Mouse (Mus musculus): ENCODE results near the gene Ppil4. TPM values are rescaled to one million over a fixed set of nuclear protein-coding genes. Genes with fewer than 3 reads are reported as not detected.

Gene Ppil4
- total and polyA plus RNA-seq, 3 experiments: 26.4 to 45.9 (median 41.5) TPM

- Histone ChIP-seq H3K27me3 (replicated peaks) (no peaks in the 10 kb centered on the region), H3K36me3 (replicated peaks in 1 of 2; ENCODE audit: control insufficient read depth in 1 of 2, insufficient read depth in 1 of 2, low read length in 1 of 2) (peaks cover 0 to 23% of the 10 kb centered on the region in 2 experiments), H3K4me3 (replicated peaks in 1 of 3; ENCODE audit: low read depth in 2 of 3, low read length in 2 of 3, poor library complexity in 1 of 3) (peak overlapping the region; percentile 58 to 63 (median 59)), H3K4me2 (ENCODE audit: insufficient read depth, low read depth, poor library complexity, severe bottlenecking) (peak overlapping the region; percentile 93), H3K79me2 (replicated peaks; ENCODE audit: control insufficient read depth, extremely low read depth, insufficient read depth, poor library complexity, severe bottlenecking) (peaks cover 32% of the 10 kb centered on the region), H3K9ac (ENCODE audit: insufficient read depth, low read depth) (peak overlapping the region; percentile 67), H3K9me3 (replicated peaks; ENCODE audit: low read length) (no peaks in the 10 kb centered on the region), H3K4me1 (ENCODE audit: control insufficient read depth in 1 of 2, insufficient read depth in 2 of 2) (peaks cover 30 to 75% of the 10 kb centered on the region in 2 experiments), H3K27ac (ENCODE audit: insufficient read depth, low read depth) (no peak overlapping the region)
- in situ Hi-C loops (cut with MboI; ENCODE audit: low pct_ligation_motif_present, low pct_unique_long_range_greater_than_20kb, low sequenced_read_pairs) (loop anchor here (25.0 kb wide), 1 partner anchor 1122 kb away; no protein-coding TSS in a partner anchor), dilution Hi-C loops (cut with MboI; ENCODE audit: extremely low pct_ligation_motif_present, extremely low pct_unique_long_range_greater_than_20kb, low sequenced_read_pairs) (no loop called here)
- TF ChIP-seq JUN (IDR thresholded peaks at IDR 0.05; ENCODE audit: insufficient read depth, low read depth, low read length) (no peak), TBP (conservative IDR thresholded peaks at IDR 0.05; ENCODE audit: low read depth, low read length) (no peak), MYC (IDR thresholded peaks at IDR 0.05; ENCODE audit: low read depth, low read length) (0 out of 2 replicates have a peak, but pooled peaks have one; percentile 43), ZMIZ1 (IDR thresholded peaks at IDR 0.05; ENCODE audit: low read depth, low read length) (no peak), GABPA (IDR thresholded peaks at IDR 0.05; ENCODE audit: insufficient replicate concordance, low read depth, low read length) (no peak), ETS1 (conservative IDR thresholded peaks at IDR 0.05; ENCODE audit: low read depth, low read length) (no peak), CHD1 (IDR thresholded peaks at IDR 0.05; ENCODE audit: low read depth, low read length) (peak; percentile 91), MAZ (IDR thresholded peaks at IDR 0.05; ENCODE audit: low read depth, low read length) (no peak), EP300 (IDR thresholded peaks at IDR 0.05; ENCODE audit: low read length) (no peak), NRF1 (IDR thresholded peaks at IDR 0.05; ENCODE audit: low read depth, low read length) (no peak), CHD2 (IDR thresholded peaks at IDR 0.05; ENCODE audit: low read length) (no peak), SIN3A (IDR thresholded peaks at IDR 0.05; ENCODE audit: low read length) (no peak; the same call in 1 of the 2 replicates), KAT2A (IDR thresholded peaks at IDR 0.05; ENCODE audit: insufficient replicate concordance, low read length) (no peak), MXI1 (IDR thresholded peaks at IDR 0.05; ENCODE audit: low read depth, low read length) (peak; percentile 36; the same call in 1 of the 2 replicates), ELF1 (IDR thresholded peaks at IDR 0.05; ENCODE audit: low read depth, low read length) (no peak), ZC3H11A (IDR thresholded peaks at IDR 0.05; ENCODE audit: low read depth, low read length) (no peak)
- DNase-seq (ENCODE audit: extremely low read depth): no peak
Measured at GRCm38 (mm10) chr10:7840353-7840733, 47.7 kb downstream of the Ppil4 start.

DNA sequence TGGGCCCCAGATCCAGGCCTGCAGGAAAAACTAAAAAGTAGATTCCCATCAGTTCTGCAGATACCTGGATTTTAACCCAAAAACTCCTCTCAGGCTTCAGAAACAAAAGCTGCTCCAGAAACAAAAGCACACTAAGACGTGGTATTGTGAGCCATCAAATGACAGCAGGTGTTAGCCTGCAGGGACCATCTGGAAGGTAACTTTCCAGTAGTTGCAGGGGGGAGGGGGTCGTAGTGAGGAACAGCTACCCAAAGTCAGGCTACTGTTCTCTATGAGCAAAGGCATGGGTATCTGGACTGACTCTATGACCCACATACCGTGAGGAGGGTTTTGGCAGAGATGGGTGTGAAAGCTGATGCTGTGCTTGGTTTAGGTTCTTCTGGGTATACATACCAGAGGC is 48.1 kb downstream of the Ppil4 start:
- dilution Hi-C loops (cut with MboI; ENCODE audit: extremely low pct_ligation_motif_present, extremely low pct_unique_long_range_greater_than_20kb, low sequenced_read_pairs) (no loop called here), in situ Hi-C loops (cut with MboI; ENCODE audit: low pct_ligation_motif_present, low pct_unique_long_range_greater_than_20kb, low sequenced_read_pairs) (loop anchor here (25.0 kb wide), 1 partner anchor 1122 kb away; no protein-coding TSS in a partner anchor)
- Histone ChIP-seq H3K4me3 (replicated peaks in 1 of 3; ENCODE audit: low read depth in 2 of 3, low read length in 2 of 3, poor library complexity in 1 of 3) (peak overlapping the region; percentile 49 to 63 (median 59)), H3K27me3 (replicated peaks) (no peaks in the 10 kb centered on the region), H3K27ac (ENCODE audit: insufficient read depth, low read depth) (peak overlapping the region; percentile 78), H3K36me3 (replicated peaks in 1 of 2; ENCODE audit: control insufficient read depth in 1 of 2, insufficient read depth in 1 of 2, low read length in 1 of 2) (peaks cover 0 to 23% of the 10 kb centered on the region in 2 experiments), H3K9ac (ENCODE audit: insufficient read depth, low read depth) (peak overlapping the region; percentile 67), H3K4me2 (ENCODE audit: insufficient read depth, low read depth, poor library complexity, severe bottlenecking) (peak overlapping the region; percentile 93), H3K79me2 (replicated peaks; ENCODE audit: control insufficient read depth, extremely low read depth, insufficient read depth, poor library complexity, severe bottlenecking) (peaks cover 33% of the 10 kb centered on the region), H3K4me1 (ENCODE audit: control insufficient read depth in 1 of 2, insufficient read depth in 2 of 2) (peaks cover 26 to 75% of the 10 kb centered on the region in 2 experiments), H3K9me3 (replicated peaks; ENCODE audit: low read length) (no peaks in the 10 kb centered on the region)
- TF ChIP-seq ZNF384 (IDR thresholded peaks at IDR 0.05; ENCODE audit: low read depth, low read length) (no peak), CHD1 (IDR thresholded peaks at IDR 0.05; ENCODE audit: low read depth, low read length) (peak; percentile 79), MAZ (IDR thresholded peaks at IDR 0.05; ENCODE audit: low read depth, low read length) (no peak), HCFC1 (IDR thresholded peaks at IDR 0.05; ENCODE audit: low read depth, low read length) (no peak), RAD21 (IDR thresholded peaks at IDR 0.05; ENCODE audit: low read depth, low read length) (no peak; the same call in 1 of the 2 replicates), MEF2A (IDR thresholded peaks at IDR 0.05; ENCODE audit: borderline replicate concordance, low read depth, low read length) (no peak), PAX5 (IDR thresholded peaks at IDR 0.05; ENCODE audit: low read length) (no peak), TCF12 (IDR thresholded peaks at IDR 0.05; ENCODE audit: low read depth, low read length) (peak; percentile 46; the same call in 1 of the 2 replicates), GABPA (IDR thresholded peaks at IDR 0.05; ENCODE audit: insufficient replicate concordance, low read depth, low read length) (no peak), TBP (conservative IDR thresholded peaks at IDR 0.05; ENCODE audit: low read depth, low read length) (0 out of 2 replicates have a peak, but pooled peaks have one; percentile 38), E2F4 (IDR thresholded peaks at IDR 0.05; ENCODE audit: insufficient replicate concordance, low read depth, low read length) (no peak), USF2 (conservative IDR thresholded peaks at IDR 0.05; ENCODE audit: low read depth, low read length) (no peak)
- peak; percentile 51 for DNase-seq (ENCODE audit: extremely low read depth)
